Mouse (Mus musculus): ENCODE measurements at regions not wholly inside any gene's neighbourhood (a gene's known extent, or its start where the extent isn't known, plus 50 kb on each side); places are given as distances from the start of the nearest gene placed in this dataset.

DNA sequence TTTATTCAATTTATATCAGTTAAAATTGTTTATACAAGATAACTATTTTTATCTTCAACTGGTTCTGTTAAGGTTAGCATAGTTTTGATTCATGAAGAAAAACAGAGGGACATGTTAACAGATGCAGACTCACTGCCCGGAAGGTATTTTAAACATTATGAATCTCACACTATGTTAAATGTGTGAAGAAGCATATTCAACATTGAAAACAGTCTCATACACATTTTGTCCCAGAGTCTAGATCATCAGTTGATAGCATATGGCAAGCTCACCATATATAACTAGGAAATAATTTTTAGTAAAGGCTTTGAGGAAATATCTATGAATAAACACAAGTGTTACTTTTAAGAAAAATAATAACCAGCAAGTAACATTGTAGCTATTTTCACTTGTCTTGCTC is 382.1 kb upstream of the Pcdh7 start:
- TF ChIP-seq POLR2A (IDR thresholded peaks at IDR 0.05; ENCODE audit: borderline replicate concordance, insufficient read depth, low read length) (no peak), CTCF (IDR thresholded peaks at IDR 0.05; ENCODE audit: borderline replicate concordance, insufficient read depth, low read depth, low read length) (no peak)
